Mouse (Mus musculus) neural tube, embryonic 12.5 days (tissue): ENCODE measurements at regions not wholly inside any gene's neighbourhood (a gene's known extent, or its start where the extent isn't known, plus 50 kb on each side); places are given as distances from the start of the nearest gene placed in this dataset.

Experiments used
- ATAC-seq: fragments of 200-750 bp; cut with Nextera tagmentation; 2 replicates; pipeline ENCODE4 v1.8.0; 2017; ENCODE audit warnings: low read depth, mild to moderate bottlenecking, moderate TSS enrichment, moderate library complexity; ENCODE audit not compliant: low FRiP score
- H3K27ac ChIP-seq: fragments of 300-500 bp; sonication (generic); 2 replicates; pipeline ENCODE4 v1.5.1; 2016
- H3K27me3 ChIP-seq: fragments of 300-500 bp; sonication (generic); replicated peaks from 2 replicates; pipeline ENCODE4 v1.6.1; 2016; ENCODE audit warnings: mild to moderate bottlenecking
- H3K36me3 ChIP-seq: fragments of 300-500 bp; sonication (generic); 2 replicates; pipeline ENCODE4 v1.6.1; 2016; ENCODE audit warnings: mild to moderate bottlenecking
- H3K4me1 ChIP-seq: fragments of 300-500 bp; sonication (generic); 2 replicates; pipeline ENCODE4 v1.6.1; 2016
- H3K4me2 ChIP-seq: fragments of 300-500 bp; sonication (generic); replicated peaks from 2 replicates; pipeline ENCODE4 v1.6.1; 2016; ENCODE audit warnings: mild to moderate bottlenecking
- H3K4me3 ChIP-seq: fragments of 300-500 bp; sonication (generic); 2 replicates; pipeline ENCODE4 v1.5.1; 2016
- H3K9ac ChIP-seq: fragments of 300-500 bp; sonication (generic); 2 replicates; pipeline ENCODE4 v1.6.1; 2016; ENCODE audit warnings: mild to moderate bottlenecking
- H3K9me3 ChIP-seq: fragments of 300-500 bp; sonication (generic); 2 replicates; pipeline ENCODE4 v1.6.1; 2016; ENCODE audit warnings: mild to moderate bottlenecking
- WGBS: fragments of 180-500 bp; shearing (Covaris S2); methylation state at CpG from one replicate; pipeline ENCODE4 v1.1.7; 2016; 5-methylcytosine and 5-hydroxymethylcytosine counted together

- Histone ChIP-seq H3K4me1 (no peaks in the 10 kb centered on the region), H3K27ac (no peak overlapping the region), H3K36me3 (no peaks in the 10 kb centered on the region), H3K4me3 (no peak overlapping the region), H3K4me2 (no peak overlapping the region), H3K9me3 (no peaks in the 10 kb centered on the region), H3K9ac (no peak overlapping the region), H3K27me3 (no peaks in the 10 kb centered on the region)
- 81% methylated on average over 8 of the region's 8 CpGs for WGBS
- ATAC-seq: no peak
Observed at GRCm38 (mm10) chr14:28777791-28778190, 240.2 kb upstream of the Lrtm1 start.

- Histone ChIP-seq H3K27ac (no peak overlapping the region), H3K9ac (no peak overlapping the region), H3K4me2 (no peak overlapping the region), H3K9me3 (no peaks in the 10 kb centered on the region), H3K36me3 (no peaks in the 10 kb centered on the region), H3K27me3 (no peaks in the 10 kb centered on the region), H3K4me3 (no peak overlapping the region), H3K4me1 (no peaks in the 10 kb centered on the region)
- 92% methylated on average over 7 of the region's 7 CpGs for WGBS
- ATAC-seq: no peak
Observed at GRCm38 (mm10) chr14:28781660-28782059, 236.3 kb upstream of the Lrtm1 start.

GRCm38 (mm10) chr14:28784106-28784633, 233.8 kb upstream of the Lrtm1 start:
- no peak for ATAC-seq
- no peaks in the 10 kb centered on the region for H3K9me3 ChIP-seq
- H3K9ac ChIP-seq: no peak overlapping the region
- H3K27ac ChIP-seq: no peak overlapping the region
- 92% methylated on average over 6 of the region's 6 CpGs for WGBS
- no peaks in the 10 kb centered on the region for H3K4me1 ChIP-seq
- H3K36me3 ChIP-seq: no peaks in the 10 kb centered on the region
- H3K27me3 ChIP-seq: no peaks in the 10 kb centered on the region
- no peak overlapping the region for H3K4me3 ChIP-seq
- H3K4me2 ChIP-seq: no peak overlapping the region

GRCm38 (mm10) chr14:28798290-28798689, 219.7 kb upstream of the Lrtm1 start:
- no peaks in the 10 kb centered on the region for H3K27me3 ChIP-seq
- no peak overlapping the region for H3K4me3 ChIP-seq
- H3K36me3 ChIP-seq: no peaks in the 10 kb centered on the region
- 0% methylated on average over 4 of the region's 4 CpGs for WGBS
- H3K9me3 ChIP-seq: no peaks in the 10 kb centered on the region
- no peak overlapping the region for H3K27ac ChIP-seq
- ATAC-seq: no peak
- peak overlapping the region; percentile 7; the same call in 1 of the 2 replicates for H3K4me2 ChIP-seq
- H3K9ac ChIP-seq: no peak overlapping the region
- no peaks in the 10 kb centered on the region; the same call in 1 of the 2 replicates for H3K4me1 ChIP-seq

GRCm38 (mm10) chr14:28801681-28802080, 216.3 kb upstream of the Lrtm1 start:
- Histone ChIP-seq H3K36me3 (no peaks in the 10 kb centered on the region), H3K4me1 (no peaks in the 10 kb centered on the region; the same call in 1 of the 2 replicates), H3K4me2 (no peak overlapping the region), H3K27ac (no peak overlapping the region), H3K9ac (no peak overlapping the region), H3K4me3 (no peak overlapping the region), H3K9me3 (no peaks in the 10 kb centered on the region), H3K27me3 (no peaks in the 10 kb centered on the region)
- no peak for ATAC-seq
- 78% methylated on average over 4 of the region's 4 CpGs for WGBS

- WGBS: 88% methylated on average over 5 of the region's 5 CpGs
- Histone ChIP-seq H3K4me1 (no peaks in the 10 kb centered on the region; the same call in 1 of the 2 replicates), H3K9me3 (no peaks in the 10 kb centered on the region), H3K27ac (no peak overlapping the region), H3K27me3 (no peaks in the 10 kb centered on the region), H3K4me3 (no peak overlapping the region), H3K36me3 (no peaks in the 10 kb centered on the region), H3K4me2 (no peak overlapping the region), H3K9ac (no peak overlapping the region)
- ATAC-seq: no peak
Observed at GRCm38 (mm10) chr14:28802126-28802525, 215.9 kb upstream of the Lrtm1 start.

GRCm38 (mm10) chr14:28808094-28808493, 209.9 kb upstream of the Lrtm1 start:
- 82% methylated on average over 4 of the region's 4 CpGs for WGBS
- H3K4me1 ChIP-seq: no peaks in the 10 kb centered on the region
- no peak for ATAC-seq

GRCm38 (mm10) chr14:28809355-28809754, 208.7 kb upstream of the Lrtm1 start:
- Histone ChIP-seq H3K4me3 (no peak overlapping the region), H3K36me3 (no peaks in the 10 kb centered on the region), H3K4me1 (no peaks in the 10 kb centered on the region), H3K9me3 (no peaks in the 10 kb centered on the region), H3K27ac (no peak overlapping the region), H3K4me2 (no peak overlapping the region), H3K9ac (no peak overlapping the region), H3K27me3 (no peaks in the 10 kb centered on the region)
- ATAC-seq: no peak
- WGBS: 47% methylated on average over 5 of the region's 5 CpGs

More at GRCm38 (mm10) chr14:28808094-28808493, 209.9 kb upstream of the Lrtm1 start:
- no peak overlapping the region for H3K9ac ChIP-seq
- no peaks in the 10 kb centered on the region for H3K9me3 ChIP-seq
- no peaks in the 10 kb centered on the region for H3K36me3 ChIP-seq
- no peak overlapping the region for H3K4me3 ChIP-seq
- H3K4me2 ChIP-seq: no peak overlapping the region
- H3K27me3 ChIP-seq: no peaks in the 10 kb centered on the region
- no peak overlapping the region for H3K27ac ChIP-seq

- H3K9ac ChIP-seq: no peak overlapping the region
- no peaks in the 10 kb centered on the region for H3K27me3 ChIP-seq
- H3K4me2 ChIP-seq: no peak overlapping the region
- H3K36me3 ChIP-seq: no peaks in the 10 kb centered on the region
- no peaks in the 10 kb centered on the region for H3K9me3 ChIP-seq
- H3K4me3 ChIP-seq: no peak overlapping the region
- no peaks in the 10 kb centered on the region for H3K4me1 ChIP-seq
- H3K27ac ChIP-seq: no peak overlapping the region
- no peak for ATAC-seq
- 71% methylated on average over 5 of the region's 5 CpGs for WGBS
Observed at GRCm38 (mm10) chr14:28820970-28821369, 197.0 kb upstream of the Lrtm1 start.

- ATAC-seq: no peak
- Histone ChIP-seq H3K36me3 (no peaks in the 10 kb centered on the region), H3K4me1 (no peaks in the 10 kb centered on the region; the same call in 1 of the 2 replicates), H3K9me3 (no peaks in the 10 kb centered on the region), H3K27me3 (no peaks in the 10 kb centered on the region; the same call in 1 of the 2 replicates), H3K27ac (no peak overlapping the region), H3K4me3 (no peak overlapping the region), H3K4me2 (no peak overlapping the region), H3K9ac (no peak overlapping the region)
- WGBS: 43% methylated on average over 6 of the region's 6 CpGs
Observed at GRCm38 (mm10) chr14:28827186-28827585, 190.8 kb upstream of the Lrtm1 start.

- no peaks in the 10 kb centered on the region for H3K36me3 ChIP-seq
- no peak overlapping the region for H3K4me3 ChIP-seq
- H3K4me1 ChIP-seq: no peaks in the 10 kb centered on the region
- no peaks in the 10 kb centered on the region for H3K27me3 ChIP-seq
- no peak overlapping the region for H3K4me2 ChIP-seq
- no peak for ATAC-seq
- H3K9ac ChIP-seq: no peak overlapping the region
- H3K27ac ChIP-seq: no peak overlapping the region
- no peaks in the 10 kb centered on the region for H3K9me3 ChIP-seq
Observed at GRCm38 (mm10) chr14:28837117-28837516, 180.9 kb upstream of the Lrtm1 start.

- no peak overlapping the region for H3K27ac ChIP-seq
- no peaks in the 10 kb centered on the region for H3K36me3 ChIP-seq
- H3K9ac ChIP-seq: no peak overlapping the region
- no peaks in the 10 kb centered on the region for H3K9me3 ChIP-seq
- no peak overlapping the region for H3K4me3 ChIP-seq
- no peaks in the 10 kb centered on the region for H3K27me3 ChIP-seq
- no peak for ATAC-seq
- no peak overlapping the region for H3K4me2 ChIP-seq
- WGBS: 28% methylated on average over 2 of the region's 2 CpGs
- no peaks in the 10 kb centered on the region for H3K4me1 ChIP-seq
Observed at GRCm38 (mm10) chr14:28848831-28849590, 169.0 kb upstream of the Lrtm1 start.
